Mouse (Mus musculus) spleen, adult 18-20 months (tissue): ENCODE results near the gene Epb41l1.

Source experiments
- DNase-seq, 2 experiments: peaks; one replicate each; pipeline ENCODE4 v3.0.0; 2022; ENCODE audit warnings: mixed read lengths in 2 of 2

Gene Epb41l1

DNA sequence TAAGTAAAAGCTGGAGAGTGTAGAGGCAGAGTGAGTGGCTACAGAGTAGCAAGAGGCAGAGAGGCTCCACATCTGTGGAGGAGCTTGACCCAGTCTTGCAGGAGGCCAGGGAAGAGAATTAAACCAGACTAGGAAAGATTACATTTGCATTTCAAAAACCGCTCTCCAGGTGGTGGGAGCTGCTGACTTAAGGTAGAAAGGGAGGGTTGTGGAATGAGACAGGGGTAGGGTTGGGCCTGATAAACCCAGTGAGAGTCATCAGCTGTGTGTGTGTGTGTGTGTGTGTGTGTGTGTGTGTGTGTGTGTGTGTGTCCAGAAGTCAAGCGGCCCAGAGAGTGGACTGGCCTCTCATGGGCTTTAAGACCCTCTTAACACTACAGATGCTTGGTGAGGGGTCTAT, 4.9 kb downstream of the Epb41l1 start:
- no peak for DNase-seq

- DNase-seq = no peak
Observed at GRCm38 (mm10) chr2:156426151-156426550, 5.4 kb downstream of the Epb41l1 start.

- DNase-seq = no peak
Observed at GRCm38 (mm10) chr2:156429836-156430235, 9.1 kb downstream of the Epb41l1 start.

DNA sequence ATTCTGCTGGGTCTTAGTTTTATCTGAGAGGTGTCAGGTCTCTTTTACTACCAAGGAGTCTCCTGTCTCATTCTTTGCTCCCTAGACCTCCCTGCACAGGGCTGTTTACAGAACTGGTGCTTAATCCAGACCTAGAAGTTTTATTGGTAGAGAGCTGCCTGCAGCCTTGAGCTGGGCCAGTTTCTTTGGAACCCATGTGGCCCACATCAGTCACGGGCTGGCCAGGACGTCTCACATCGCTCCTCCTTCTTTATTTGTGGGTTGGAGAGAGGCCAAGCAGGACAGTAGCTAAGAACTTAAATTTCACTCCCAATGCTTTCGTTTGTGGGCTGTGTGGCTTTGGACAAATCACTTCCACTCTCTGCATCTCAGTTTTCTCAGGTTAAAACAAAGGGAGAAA, 9.6 kb downstream of the Epb41l1 start:
- DNase-seq = no peak

GRCm38 (mm10) chr2:156431409-156431808, 10.7 kb downstream of the Epb41l1 start:
- no peak for DNase-seq

- no peak for DNase-seq
Observed at GRCm38 (mm10) chr2:156432086-156432485, 11.4 kb downstream of the Epb41l1 start.

DNA sequence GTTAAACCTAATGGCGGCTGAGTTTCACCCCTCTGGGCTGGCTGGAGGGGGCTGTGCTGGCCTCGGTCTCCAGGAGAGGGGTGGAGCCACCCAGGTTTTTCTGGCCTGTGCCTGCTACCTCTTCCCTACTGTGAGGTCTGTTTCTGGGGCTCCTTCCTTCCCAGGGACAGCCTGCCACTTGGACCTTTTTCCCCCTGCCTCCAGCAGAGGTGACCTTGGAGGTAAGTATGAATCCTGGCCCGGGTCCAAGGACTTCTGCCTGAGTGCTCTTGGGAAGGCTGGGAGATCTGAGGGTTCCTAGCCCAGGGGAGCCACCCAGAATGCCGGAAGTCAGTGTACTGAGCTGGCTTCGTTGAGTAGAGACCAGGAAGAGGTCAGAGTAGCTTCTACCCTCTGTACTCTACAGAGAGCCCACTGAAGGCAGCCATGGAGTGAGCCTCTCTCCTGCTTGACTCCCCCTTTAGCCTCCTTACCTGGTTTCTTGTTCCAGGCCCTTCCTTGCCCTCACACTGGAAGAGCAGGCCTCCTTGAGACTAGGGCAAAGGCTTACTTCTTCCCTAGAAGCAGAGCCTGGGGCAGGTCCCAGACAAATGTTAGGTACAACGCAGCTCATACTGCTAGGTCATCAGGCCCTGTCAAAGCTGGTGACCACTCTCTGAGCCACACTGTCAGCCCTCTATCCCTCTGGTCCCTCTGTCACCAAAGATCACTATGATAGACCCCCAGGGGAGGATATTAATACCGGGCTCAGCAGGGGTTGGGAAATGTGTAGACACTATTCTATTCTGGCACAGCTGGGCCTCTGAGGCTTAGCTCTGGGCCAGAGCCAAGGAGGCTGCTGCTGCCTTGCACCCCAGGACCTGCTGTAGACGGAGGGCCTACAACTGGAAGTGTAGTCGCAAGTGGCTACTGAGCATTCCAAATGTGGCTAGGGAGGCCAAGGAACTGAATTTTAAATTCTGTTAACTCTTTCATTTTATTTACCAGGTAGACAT, 12.5 kb downstream of the Epb41l1 start:
- DNase-seq = no peak

DNA sequence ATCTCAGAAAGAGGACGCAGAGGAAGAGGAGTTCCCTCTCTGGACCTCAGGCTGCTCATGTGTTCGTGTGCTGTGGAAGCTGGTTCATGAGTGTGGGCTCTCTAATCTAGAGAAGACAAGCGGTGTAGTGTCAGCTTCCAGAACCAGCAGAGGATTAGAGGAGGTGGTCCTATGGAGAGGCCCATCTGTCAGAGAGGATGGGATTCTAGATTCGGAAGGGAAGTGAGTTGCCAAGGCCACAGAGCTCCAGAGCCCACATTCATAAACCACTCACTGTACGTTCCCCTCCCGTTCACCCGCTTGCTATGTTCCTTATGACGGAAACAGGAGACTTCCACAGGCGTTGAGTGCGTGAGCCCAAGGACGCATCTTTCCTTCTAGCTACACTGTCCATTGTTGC, 16.9 kb downstream of the Epb41l1 start:
- DNase-seq = no peak

- DNase-seq = no peak
Observed at GRCm38 (mm10) chr2:156439666-156440462, 19.2 kb downstream of the Epb41l1 start.

- DNase-seq = peak in 1 of 2 experiments; percentile 6
Observed at GRCm38 (mm10) chr2:156441909-156442308, 21.2 kb downstream of the Epb41l1 start.

- DNase-seq = no peak
Observed at GRCm38 (mm10) chr2:156443323-156443722, 22.6 kb downstream of the Epb41l1 start.

- DNase-seq = no peak
Observed at GRCm38 (mm10) chr2:156446489-156447035, 25.9 kb downstream of the Epb41l1 start.

- no peak for DNase-seq
Observed at GRCm38 (mm10) chr2:156447413-156448295, 26.9 kb downstream of the Epb41l1 start.

- DNase-seq = no peak
Observed at GRCm38 (mm10) chr2:156451225-156452148, 30.8 kb downstream of the Epb41l1 start.

DNA sequence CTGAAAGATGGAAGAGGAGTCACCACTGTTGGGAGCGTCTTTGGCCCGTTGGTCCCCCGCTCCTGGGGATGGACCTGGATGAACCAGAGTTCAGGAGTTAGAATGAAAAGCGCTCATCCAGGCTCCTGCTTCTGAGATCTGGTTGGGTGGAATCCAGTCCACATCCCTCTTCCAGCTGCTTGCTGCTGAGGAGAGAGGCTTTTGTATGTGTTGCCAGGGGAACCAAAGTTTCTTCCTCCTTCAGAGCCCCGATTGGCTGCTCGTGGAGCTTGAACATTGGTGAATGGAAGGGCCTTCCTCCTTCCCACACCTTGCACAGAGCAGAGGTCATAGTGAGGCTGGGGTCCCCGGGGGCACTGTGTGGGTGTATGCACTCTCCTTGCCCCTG, 31.4 kb downstream of the Epb41l1 start:
- no peak for DNase-seq

DNA sequence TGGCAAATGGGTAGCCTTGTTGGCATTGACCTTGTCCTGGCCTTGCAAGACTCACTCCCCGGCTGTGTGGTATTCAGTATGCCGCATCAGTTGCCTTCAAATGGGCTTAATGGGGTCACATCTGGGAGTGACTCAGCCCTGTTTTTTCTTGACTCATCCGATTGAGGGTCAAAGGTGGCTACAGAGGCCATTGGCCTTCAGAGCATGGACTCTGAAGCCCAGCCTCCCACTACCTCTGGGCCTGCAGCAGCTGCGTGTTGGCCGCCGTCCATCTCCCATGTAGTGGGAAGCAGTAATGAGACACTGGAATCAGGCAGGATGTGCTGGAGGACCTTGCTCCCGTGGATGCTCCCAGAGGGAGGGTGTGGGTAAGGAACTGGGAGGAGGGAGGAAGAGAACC, 33.1 kb downstream of the Epb41l1 start:
- no peak for DNase-seq

DNA sequence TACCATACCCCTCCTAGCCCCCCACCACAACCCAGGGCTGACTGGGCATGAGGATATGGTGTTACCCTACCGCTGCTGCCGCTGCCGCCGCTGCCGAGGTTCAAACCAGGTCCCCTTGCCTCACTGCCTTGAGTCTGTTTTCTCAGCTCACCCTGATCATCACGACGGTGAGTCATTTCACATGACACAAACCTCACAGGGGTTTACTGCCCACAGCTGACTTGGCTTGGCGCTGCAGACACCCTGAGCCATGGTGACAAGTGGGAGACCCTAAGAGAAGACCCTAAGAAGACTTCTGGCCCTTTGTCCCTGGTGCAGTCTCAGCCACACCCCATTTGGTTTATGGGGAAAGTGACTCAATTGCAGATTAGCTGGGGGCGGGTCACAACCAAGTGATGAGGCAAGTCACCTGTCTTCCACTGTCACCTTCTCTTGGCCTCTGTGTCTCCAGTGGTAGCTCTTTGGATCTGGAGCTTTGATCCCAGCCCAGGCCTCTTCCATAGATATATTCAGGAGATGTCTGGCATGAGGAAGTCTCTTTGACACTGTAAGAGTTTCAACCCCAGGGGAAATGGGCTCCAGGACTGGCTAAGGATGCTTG, 34.9 kb downstream of the Epb41l1 start:
- DNase-seq = no peak

DNA sequence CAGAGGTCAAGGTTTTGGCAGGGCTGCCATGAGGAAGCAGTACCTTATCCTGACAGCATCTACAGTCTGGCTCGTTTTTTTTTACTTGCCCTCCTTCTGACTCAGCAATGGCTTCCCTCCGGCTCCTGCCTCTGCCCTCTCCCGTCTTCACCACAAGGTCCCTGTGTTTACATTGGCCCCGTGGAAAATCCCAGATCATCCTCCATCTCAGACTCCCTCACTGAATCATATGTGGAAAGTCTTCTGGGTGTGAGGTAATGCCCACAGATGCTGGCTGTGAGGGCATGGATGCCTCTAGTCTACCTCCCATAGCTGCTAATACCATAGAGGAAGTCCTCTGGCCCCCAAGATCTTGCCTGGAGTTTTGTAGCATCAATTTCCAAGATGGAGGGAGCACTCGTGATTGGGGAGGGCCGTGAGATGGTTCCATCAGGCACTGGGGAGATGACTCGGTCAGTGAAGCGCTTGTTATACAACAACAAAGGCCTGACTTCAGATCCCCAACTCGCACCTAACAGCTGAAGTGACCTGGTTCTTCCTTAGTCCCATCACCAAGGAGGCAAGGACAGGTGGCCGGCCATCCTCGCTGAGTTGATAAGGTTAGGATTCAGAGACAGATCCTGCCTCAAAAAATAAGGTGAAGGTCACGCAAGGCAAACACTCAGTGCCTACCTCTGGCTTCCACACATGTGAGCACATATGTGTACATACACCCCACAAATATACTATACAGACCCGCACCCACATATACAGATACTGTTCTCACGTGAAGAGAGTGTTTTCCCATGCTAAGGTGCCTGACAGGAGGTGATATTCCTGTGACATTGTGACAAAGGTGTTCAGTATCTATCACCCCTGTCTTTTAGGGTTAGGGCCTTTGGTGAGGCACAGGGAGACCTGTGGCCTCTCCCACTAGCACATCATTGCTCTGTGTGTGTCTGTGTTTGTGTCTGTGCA, 36.0 kb downstream of the Epb41l1 start:
- DNase-seq = no peak

DNA sequence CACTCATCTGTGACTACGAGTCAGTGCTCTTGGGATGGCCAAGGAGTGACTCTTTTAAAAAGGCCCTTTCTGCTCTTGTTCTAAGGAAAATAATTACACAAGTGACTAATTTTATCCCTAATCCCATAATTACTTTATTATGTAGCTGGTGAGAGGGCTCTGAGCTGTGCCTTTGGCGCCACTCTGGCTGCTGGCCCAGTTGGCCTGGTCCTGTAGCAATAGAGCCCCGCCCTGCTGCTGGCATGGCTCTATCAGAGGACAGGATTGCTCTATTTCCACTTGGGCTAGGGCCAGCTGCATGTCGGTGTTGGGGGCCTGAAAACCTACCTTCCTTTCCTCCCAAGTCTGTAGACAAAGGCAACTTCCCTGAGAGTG, 36.6 kb downstream of the Epb41l1 start:
- DNase-seq = no peak

DNA sequence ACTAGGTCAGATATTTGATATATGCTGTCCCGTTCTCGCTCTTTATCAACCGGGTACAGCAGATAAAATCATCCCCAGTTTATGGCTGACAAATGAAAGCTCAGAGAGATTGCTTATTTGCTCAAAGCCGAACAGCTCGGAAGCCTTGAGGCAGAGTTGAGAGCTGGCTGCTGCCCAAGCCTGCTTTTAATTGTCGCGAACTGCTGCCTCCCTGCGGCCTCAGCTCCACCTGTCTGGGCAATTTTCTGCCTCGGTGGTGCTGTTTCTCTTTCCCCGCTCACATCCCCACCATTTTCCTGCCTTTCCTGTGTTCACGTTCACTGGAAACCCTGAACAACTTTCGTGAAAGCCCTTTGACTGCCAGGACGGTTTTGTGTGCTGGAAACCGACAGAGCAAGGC, 39.8 kb downstream of the Epb41l1 start:
- no peak for DNase-seq
